Mouse (Mus musculus) bone marrow macrophage, adult 2 months (primary cell): ENCODE results near the gene Nms.

Source experiments
- CTCF ChIP-seq: IDR thresholded peaks from 2 replicates; pipeline ENCODE4 v1.5.1; 2012; ENCODE audit warnings: low read depth, mild to moderate bottlenecking, low read length, moderate library complexity
- POLR2A ChIP-seq: IDR thresholded peaks from 2 replicates; pipeline ENCODE4 v1.6.1; 2012; ENCODE audit warnings: mild to moderate bottlenecking, low read depth, low read length, borderline replicate concordance

DNA sequence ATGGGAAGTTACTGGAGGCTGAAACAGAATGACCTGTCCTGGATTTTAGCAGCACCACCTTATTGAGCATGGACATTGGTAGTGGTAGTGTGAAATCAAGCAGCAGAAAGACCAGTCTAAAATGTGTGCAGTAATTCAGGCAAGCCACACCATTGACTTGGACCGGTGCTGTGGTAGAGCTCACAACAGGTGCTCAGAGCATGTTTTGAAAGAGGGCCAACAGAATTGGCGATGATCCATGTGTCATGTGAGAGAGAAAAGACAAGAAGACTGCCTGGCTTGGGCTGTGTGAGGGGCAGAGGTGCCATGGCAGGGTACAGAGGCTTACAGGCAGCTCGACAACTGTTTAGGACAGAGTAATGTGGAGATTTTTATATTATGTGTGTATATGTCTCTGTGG is 53.4 kb downstream of the Nms start:
- TF ChIP-seq POLR2A (no peak), CTCF (no peak)
